Mouse (Mus musculus): ENCODE results near the gene Armh3. TPM values are rescaled to one million over a fixed set of nuclear protein-coding genes. Genes with fewer than 3 reads are reported as not detected.

Armh3 gene
- polyA plus RNA-seq, 1 experiment = 5.7 TPM

DNA sequence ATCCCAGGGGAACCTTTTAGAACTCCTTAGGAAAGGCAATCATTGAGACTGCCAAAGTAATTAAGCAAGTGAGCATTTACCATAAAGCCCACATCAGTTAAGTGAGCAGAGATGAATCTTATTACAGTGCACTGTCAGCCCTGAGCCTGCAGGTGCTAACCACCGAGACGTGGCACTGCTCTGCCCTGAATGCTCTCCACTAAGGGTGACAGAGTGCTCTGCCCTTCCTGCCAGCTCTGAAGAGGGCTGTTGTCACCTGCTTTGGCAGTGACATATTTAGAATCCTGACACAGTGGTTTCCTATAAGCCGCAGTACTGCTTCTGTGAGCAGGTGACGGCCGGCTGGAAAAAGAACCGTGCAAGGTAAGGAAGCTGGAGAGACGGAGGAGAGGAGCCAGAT is 143.8 kb downstream of the Armh3 start:
- Histone ChIP-seq H3K4me3 (ENCODE audit: control insufficient read depth, low read depth, low read length) (no peak overlapping the region), H3K4me1 (ENCODE audit: control insufficient read depth, insufficient read depth, low read length) (no peaks in the 10 kb centered on the region), H3K27me3 (ENCODE audit: control insufficient read depth, insufficient read depth, low read length) (no peaks in the 10 kb centered on the region), H3K36me3 (ENCODE audit: control insufficient read depth, insufficient read depth, low read length) (no peaks in the 10 kb centered on the region), H3K27ac (ENCODE audit: control insufficient read depth, insufficient read depth, low read depth, low read length) (no peak overlapping the region)
- no peak for TF ChIP-seq POLR2A (IDR thresholded peaks at IDR 0.05; ENCODE audit: control insufficient read depth, low read depth, low read length)
- TF ChIP-seq CTCF (IDR thresholded peaks at IDR 0.05; ENCODE audit: control insufficient read depth, insufficient read depth, insufficient replicate concordance, low read depth, low read length) = no peak

DNA sequence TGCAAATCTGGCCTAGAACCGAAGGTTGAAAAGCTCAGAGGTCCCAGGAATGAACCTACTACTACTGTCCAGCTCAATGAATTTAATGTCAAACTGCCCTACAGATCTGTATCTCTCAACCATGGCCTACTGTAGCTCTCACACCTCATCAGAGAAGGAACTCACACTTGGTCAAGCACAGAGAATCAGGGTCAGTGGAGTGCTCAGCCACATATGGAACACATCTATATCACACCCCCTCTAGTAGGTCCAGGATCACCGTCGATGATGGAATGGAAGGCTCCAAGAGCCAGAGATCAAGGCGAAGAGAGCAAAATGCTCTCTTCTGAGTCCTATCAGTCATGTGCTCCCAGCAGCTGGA is 150.6 kb downstream of the Armh3 start:
- Histone ChIP-seq H3K4me1 (ENCODE audit: control insufficient read depth, insufficient read depth, low read length) (no peaks in the 10 kb centered on the region), H3K4me3 (ENCODE audit: control insufficient read depth, low read depth, low read length) (no peak overlapping the region), H3K27me3 (ENCODE audit: control insufficient read depth, insufficient read depth, low read length) (no peaks in the 10 kb centered on the region), H3K36me3 (ENCODE audit: control insufficient read depth, insufficient read depth, low read length) (no peaks in the 10 kb centered on the region; the same call in none of the 2 replicates), H3K27ac (ENCODE audit: control insufficient read depth, insufficient read depth, low read depth, low read length) (no peak overlapping the region)
- TF ChIP-seq POLR2A (IDR thresholded peaks at IDR 0.05; ENCODE audit: control insufficient read depth, low read depth, low read length) = no peak
- TF ChIP-seq CTCF (IDR thresholded peaks at IDR 0.05; ENCODE audit: control insufficient read depth, insufficient read depth, insufficient replicate concordance, low read depth, low read length) = no peak

DNA sequence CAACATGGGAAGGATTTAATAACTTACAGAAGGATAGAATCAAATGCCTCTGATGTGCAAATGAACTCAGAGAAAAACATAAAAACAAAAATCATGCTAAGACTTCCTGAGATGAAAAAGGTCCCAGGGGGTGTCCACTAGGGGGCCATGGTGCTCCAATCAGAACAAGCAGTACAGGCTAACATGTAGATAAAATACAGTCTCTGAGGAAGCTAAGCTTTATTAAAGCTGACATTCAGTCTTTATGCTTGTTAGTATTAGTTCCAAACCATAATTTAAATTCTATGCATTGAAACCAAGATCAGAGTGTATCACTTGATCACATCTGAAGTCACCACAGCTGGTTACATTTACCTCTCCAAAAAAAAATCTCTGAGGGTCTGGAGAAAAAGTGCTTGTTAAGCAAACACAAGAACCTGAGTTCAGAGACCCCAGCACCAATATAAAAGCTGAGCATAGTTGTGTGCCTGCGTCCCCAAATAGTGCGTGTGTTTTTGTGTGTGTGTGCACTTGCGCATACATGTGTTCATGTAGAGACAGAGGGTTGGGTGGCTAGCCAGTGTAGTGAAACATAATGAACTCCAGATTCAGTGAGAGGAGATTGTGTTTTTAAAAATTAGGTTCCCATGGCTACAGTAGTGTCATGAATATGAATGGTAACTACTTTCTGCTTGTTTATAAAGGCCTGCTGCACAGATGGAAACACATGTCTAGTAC is 151.1 kb downstream of the Armh3 start:
- Histone ChIP-seq H3K4me3 (ENCODE audit: control insufficient read depth, low read depth, low read length) (no peak overlapping the region), H3K4me1 (ENCODE audit: control insufficient read depth, insufficient read depth, low read length) (no peaks in the 10 kb centered on the region)

DNA sequence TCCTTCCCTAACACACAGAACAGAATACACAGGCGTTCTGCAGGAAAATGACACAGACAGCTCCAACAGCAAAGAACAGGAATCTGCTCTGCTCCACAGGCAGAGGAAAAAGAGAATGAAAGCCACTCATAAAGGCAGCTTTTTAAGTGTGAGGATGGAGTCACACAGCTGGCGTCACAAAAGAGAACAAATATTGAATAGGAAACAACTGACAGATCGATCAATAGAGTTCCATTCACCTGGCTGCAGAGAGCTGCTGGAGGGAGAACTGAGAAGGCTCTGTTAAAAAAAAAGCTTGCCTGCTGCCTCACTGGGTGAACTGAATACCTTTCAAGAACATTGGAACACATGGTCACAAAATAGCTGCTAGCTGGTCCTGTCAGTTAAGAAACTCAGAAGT is 154.1 kb downstream of the Armh3 start:
- Histone ChIP-seq H3K4me1 (ENCODE audit: control insufficient read depth, insufficient read depth, low read length) (no peaks in the 10 kb centered on the region), H3K4me3 (ENCODE audit: control insufficient read depth, low read depth, low read length) (peak overlapping the region; percentile 55), H3K36me3 (ENCODE audit: control insufficient read depth, insufficient read depth, low read length) (no peaks in the 10 kb centered on the region; the same call in none of the 2 replicates), H3K27ac (ENCODE audit: control insufficient read depth, insufficient read depth, low read depth, low read length) (no peak overlapping the region), H3K27me3 (ENCODE audit: control insufficient read depth, insufficient read depth, low read length) (no peaks in the 10 kb centered on the region)
- no peak for TF ChIP-seq POLR2A (IDR thresholded peaks at IDR 0.05; ENCODE audit: control insufficient read depth, low read depth, low read length)
- TF ChIP-seq CTCF (IDR thresholded peaks at IDR 0.05; ENCODE audit: control insufficient read depth, insufficient read depth, insufficient replicate concordance, low read depth, low read length) = no peak

More for the DNA sequence above, 151.1 kb downstream of the Armh3 start:
- Histone ChIP-seq H3K27ac (ENCODE audit: control insufficient read depth, insufficient read depth, low read depth, low read length) (no peak overlapping the region), H3K27me3 (ENCODE audit: control insufficient read depth, insufficient read depth, low read length) (no peaks in the 10 kb centered on the region), H3K36me3 (ENCODE audit: control insufficient read depth, insufficient read depth, low read length) (no peaks in the 10 kb centered on the region; the same call in none of the 2 replicates)
- no peak for TF ChIP-seq CTCF (IDR thresholded peaks at IDR 0.05; ENCODE audit: control insufficient read depth, insufficient read depth, insufficient replicate concordance, low read depth, low read length)
- TF ChIP-seq POLR2A (IDR thresholded peaks at IDR 0.05; ENCODE audit: control insufficient read depth, low read depth, low read length) = no peak

DNA sequence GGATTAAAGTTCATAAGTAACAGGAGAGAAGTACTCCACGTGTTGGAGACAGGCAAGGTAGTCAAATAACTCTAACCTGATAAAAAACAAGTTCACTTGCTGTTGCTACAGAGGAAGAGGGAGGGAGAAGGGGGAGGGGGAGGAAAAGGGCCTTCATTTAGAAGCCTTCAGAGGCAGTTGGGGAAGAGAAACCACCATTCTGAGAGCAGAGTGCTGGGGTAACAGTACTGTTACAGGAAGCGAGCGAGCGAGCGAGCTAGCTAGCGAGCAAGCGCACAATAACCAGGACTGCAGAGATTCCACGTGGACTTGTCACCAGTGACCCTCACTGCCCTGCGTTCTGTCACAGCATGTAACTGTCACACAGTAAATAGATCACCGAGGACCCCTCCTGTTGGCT is 154.9 kb downstream of the Armh3 start:
- Histone ChIP-seq H3K36me3 (ENCODE audit: control insufficient read depth, insufficient read depth, low read length) (no peaks in the 10 kb centered on the region; the same call in none of the 2 replicates), H3K27ac (ENCODE audit: control insufficient read depth, insufficient read depth, low read depth, low read length) (peak overlapping the region; percentile 46), H3K27me3 (ENCODE audit: control insufficient read depth, insufficient read depth, low read length) (no peaks in the 10 kb centered on the region), H3K4me3 (ENCODE audit: control insufficient read depth, low read depth, low read length) (peak overlapping the region; percentile 55), H3K4me1 (ENCODE audit: control insufficient read depth, insufficient read depth, low read length) (no peaks in the 10 kb centered on the region)
- TF ChIP-seq POLR2A (IDR thresholded peaks at IDR 0.05; ENCODE audit: control insufficient read depth, low read depth, low read length) (no peak), CTCF (IDR thresholded peaks at IDR 0.05; ENCODE audit: control insufficient read depth, insufficient read depth, insufficient replicate concordance, low read depth, low read length) (no peak)

DNA sequence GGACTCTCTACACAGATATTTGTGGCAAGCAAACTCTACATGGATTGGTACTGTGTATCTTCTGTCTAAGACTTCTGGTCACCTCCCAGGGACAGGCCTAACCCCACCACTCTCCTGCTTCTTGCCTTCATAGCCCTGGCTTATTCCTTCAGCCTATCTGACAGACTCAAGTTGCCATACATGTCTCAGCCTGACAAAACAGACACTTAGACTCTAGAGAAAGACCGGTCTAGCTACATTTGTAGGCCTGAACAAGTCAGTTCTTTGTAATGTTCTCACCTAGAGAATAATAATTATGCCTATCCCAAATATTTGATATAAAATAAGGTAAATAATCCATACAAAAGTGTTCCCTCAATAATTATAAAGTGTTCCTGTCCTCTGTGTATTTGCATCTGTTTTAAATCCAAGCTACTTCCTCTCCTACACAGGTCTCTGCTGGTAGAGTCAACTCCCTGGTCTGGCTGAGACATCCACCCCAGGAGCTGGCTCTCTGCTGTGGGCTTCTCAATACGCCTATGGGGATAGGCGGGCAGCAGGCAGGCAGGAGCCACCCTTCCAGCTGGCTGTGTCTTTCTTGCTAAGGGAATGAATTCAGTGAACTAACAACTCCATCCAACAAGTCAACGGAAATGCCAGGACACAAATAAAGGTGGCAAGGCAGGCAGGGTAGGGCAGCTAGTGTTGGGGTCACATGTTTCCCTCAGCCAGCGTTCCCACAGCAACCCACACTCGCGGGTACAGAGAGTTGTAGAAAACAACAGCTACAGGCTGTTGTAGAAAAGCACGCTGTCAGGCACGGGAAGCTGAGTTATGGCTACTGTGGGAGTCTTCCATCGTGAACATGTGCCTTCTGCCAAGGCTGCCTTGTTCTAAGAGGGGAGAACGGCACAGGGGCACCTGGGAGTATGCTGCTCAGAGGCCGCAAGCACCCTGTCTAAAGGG is 161.0 kb downstream of the Armh3 start:
- no peaks in the 10 kb centered on the region; the same call in 1 of the 2 replicates for H3K4me1 ChIP-seq (ENCODE audit: control insufficient read depth, insufficient read depth, low read length)
- no peak overlapping the region for H3K4me3 ChIP-seq (ENCODE audit: control insufficient read depth, low read depth, low read length)
- no peaks in the 10 kb centered on the region for H3K27me3 ChIP-seq (ENCODE audit: control insufficient read depth, insufficient read depth, low read length)
- H3K27ac ChIP-seq (ENCODE audit: control insufficient read depth, insufficient read depth, low read depth, low read length) = no peak overlapping the region
- no peaks in the 10 kb centered on the region for H3K36me3 ChIP-seq (ENCODE audit: control insufficient read depth, insufficient read depth, low read length)
- TF ChIP-seq POLR2A (IDR thresholded peaks at IDR 0.05; ENCODE audit: control insufficient read depth, low read depth, low read length) (no peak), CTCF (IDR thresholded peaks at IDR 0.05; ENCODE audit: control insufficient read depth, insufficient read depth, insufficient replicate concordance, low read depth, low read length) (no peak)

DNA sequence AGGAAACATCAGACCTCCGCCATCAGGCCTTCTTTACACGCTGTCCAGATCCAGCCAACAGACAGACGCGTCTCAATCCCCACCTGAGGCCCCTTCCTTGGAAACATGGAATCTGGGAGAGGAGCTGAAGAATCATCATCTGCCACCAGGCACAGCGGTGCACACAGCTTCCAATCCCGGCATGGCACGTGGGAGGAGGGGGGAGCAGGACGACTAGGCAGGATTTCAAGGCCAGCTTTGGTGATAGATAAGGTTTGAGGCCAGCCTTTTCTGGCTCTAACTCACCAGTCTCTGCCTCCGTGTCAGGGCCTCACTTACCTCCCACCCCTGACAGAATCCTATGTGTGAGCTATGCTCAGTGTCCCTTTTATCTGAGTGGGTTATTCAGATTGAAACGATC is 162.8 kb downstream of the Armh3 start:
- no peak overlapping the region; the same call in 1 of the 2 replicates for H3K27ac ChIP-seq (ENCODE audit: control insufficient read depth, insufficient read depth, low read depth, low read length)
- H3K27me3 ChIP-seq (ENCODE audit: control insufficient read depth, insufficient read depth, low read length) = no peaks in the 10 kb centered on the region
- no peak overlapping the region for H3K4me3 ChIP-seq (ENCODE audit: control insufficient read depth, low read depth, low read length)
- no peaks in the 10 kb centered on the region; the same call in 1 of the 2 replicates for H3K4me1 ChIP-seq (ENCODE audit: control insufficient read depth, insufficient read depth, low read length)
- no peak for TF ChIP-seq POLR2A (IDR thresholded peaks at IDR 0.05; ENCODE audit: control insufficient read depth, low read depth, low read length)
- TF ChIP-seq CTCF (IDR thresholded peaks at IDR 0.05; ENCODE audit: control insufficient read depth, insufficient read depth, insufficient replicate concordance, low read depth, low read length) = no peak
- no peaks in the 10 kb centered on the region for H3K36me3 ChIP-seq (ENCODE audit: control insufficient read depth, insufficient read depth, low read length)

All from testis, adult 2 months (tissue).